Mouse (Mus musculus) right cerebral cortex, adult 18-20 months (tissue): Measurements from ENCODE around the gene Kdm4c.
"Not testable (repeated sequence)": the region's sequence is repeated elsewhere in the genome, so short reads cannot be mapped to it uniquely, and the experiment has no call there.

ENCODE experiments used
- DNase-seq: peaks from one replicate; pipeline ENCODE4 v3.0.0; 2022; ENCODE audit warnings: mixed read lengths

Kdm4c gene

DNA sequence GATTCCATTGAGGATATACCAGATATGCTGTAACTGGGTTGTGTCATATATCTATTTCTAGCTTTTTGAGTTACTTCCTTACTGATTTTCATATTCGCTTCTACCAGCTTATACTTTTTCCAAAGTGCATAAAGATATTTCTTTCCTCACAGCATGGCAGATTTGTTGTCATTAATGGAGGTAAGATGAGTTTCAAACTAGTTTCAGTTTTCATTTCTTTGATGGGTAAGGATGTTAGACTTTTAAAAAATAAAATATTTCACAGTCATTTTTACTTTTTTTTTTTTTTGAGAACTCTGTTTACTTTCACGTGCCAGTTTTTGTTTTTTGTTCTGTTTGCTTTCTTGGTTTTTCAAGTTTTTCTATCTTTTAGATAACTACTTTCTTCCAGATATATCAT lies 70.6 kb downstream of the Kdm4c start:
- no peak for DNase-seq

DNA sequence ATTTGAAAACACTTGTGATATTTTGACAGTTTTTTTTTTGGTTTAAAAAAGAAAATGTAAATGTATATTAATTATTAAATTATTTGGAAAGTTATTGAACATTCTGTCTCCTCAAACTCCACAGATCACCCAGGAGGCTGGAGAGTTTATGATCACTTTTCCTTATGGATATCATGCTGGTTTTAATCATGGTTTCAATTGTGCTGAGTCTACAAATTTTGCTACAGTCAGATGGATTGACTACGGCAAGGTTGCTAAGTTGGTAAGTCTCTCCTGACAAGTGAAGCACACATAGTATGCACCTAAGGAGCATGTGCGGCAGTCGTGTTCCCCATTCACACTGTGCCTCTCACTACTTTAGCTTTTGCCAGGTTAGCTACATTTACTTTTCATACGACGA lies 73.1 kb downstream of the Kdm4c start:
- no peak for DNase-seq

GRCm38 (mm10) chr4:74319313-74319712 lies 77.0 kb downstream of the Kdm4c start:
- DNase-seq: no peak

DNA sequence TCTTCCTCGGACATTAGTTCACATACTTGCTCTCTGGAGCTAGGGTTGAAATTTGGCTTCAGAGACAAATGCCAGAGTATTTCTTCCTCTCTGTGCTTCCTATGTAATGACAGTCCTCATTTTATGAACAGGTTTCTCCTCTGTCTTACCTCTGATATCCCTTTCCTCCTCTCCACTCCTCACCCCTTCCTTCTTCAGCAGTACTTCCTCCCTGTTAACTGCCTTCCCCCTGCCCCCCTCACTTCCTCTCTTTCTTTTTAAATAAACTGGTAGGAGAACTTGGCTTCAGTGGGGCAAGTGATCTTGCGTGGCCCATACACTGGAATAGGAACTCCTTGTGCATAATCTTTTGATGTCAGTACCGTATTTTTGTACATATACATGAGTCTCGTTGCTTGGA lies 115.2 kb downstream of the Kdm4c start:
- no peak for DNase-seq

DNA sequence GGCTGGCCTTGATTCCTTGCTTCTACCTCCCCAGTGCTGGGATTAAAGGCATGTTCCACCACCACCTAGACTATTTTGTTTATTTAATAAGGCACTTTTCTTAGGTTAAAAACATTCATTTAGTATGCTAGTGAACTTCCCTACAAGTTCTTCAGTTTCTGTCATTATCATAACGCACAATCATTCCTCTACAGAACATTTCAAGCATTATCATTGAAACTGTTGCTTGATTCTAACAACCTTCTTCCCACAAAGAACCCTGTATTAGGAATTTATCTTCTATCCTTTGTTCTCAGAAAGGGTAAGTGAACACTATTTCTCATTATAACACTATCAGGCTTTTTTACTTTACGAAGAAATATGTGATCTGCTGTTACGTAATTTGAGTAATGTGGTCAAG lies 118.0 kb downstream of the Kdm4c start:
- DNase-seq: no peak

- DNase-seq: no peak
These were observed 144.3 kb downstream of the Kdm4c start for GRCm38 (mm10) chr4:74386583-74386982.

DNA sequence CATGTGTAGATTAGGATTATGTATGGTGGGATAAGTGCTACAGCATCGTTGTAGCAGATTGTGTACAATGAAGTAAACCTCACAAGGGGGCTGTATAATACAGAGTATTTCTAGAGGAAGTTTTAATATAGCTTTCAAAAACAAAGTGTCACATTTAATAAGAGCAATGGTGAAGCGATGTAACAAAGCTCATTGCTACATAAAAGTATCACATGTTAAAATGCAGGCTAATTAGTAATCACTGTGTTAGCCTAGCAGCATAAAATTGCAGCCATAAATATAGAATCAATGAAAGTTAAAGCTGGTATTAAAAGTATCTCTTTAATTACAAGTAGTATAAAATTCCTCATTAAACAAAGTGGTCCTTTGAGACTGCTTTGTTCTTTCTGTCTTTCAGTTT lies 150.9 kb downstream of the Kdm4c start:
- DNase-seq: no peak

DNA sequence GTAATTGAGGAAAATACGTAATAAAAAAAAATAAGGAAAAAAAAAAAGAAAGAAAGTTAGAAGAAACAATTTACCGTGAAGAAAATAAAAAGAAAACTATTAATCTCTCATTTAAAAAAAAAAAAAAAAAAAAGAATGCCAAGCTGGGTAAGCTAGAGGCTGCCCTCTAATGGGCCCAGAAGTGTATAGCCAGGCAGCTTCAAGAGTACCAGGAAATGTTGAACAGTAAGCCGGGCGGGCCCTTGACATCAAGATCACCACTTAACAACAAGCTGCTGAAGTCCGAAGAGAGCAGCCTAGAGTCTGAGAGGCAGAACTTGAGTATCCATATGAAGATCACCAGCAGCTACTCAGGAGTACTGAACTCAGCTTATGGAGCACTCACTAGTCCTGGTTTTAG lies 154.3 kb downstream of the Kdm4c start:
- no peak for DNase-seq

GRCm38 (mm10) chr4:74401617-74402313 lies 159.5 kb downstream of the Kdm4c start:
- DNase-seq: not testable (repeated sequence)

DNA sequence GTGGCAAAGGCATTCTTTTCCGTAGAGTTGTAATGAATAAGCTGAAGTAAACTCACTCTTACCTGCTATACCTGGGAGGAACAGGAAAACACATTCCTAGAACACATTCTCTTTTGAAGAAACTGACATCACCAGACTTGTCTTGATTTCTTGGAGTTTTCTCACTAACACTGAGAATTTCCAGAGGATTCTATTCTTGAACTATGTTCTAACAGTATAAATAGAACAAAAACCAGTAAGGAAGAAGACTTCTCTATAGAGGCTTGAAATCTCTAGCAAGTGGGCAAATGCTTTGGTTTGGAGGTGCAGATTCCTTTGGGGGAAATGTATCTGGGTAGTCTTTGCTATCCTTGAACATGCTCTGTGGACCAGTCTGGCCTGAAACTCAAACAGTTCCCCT lies 166.4 kb downstream of the Kdm4c start:
- no peak for DNase-seq

GRCm38 (mm10) chr4:74419794-74420193 lies 177.5 kb downstream of the Kdm4c start:
- no peak for DNase-seq
